Mouse (Mus musculus) forebrain, embryonic 12.5 days (tissue): ENCODE measurements around the gene Pcdh10. TPM values are rescaled to one million over a fixed set of nuclear protein-coding genes. Genes with fewer than 3 reads are reported as not detected.

Experiments used
- ATAC-seq: fragments of 200-750 bp; cut with Nextera tagmentation; 2 replicates; pipeline ENCODE4 v1.8.0; 2017; ENCODE audit warnings: moderate TSS enrichment; ENCODE audit not compliant: low FRiP score
- H3K27ac ChIP-seq: fragments of 300-500 bp; sonication (generic); 2 replicates; pipeline ENCODE4 v1.5.1; 2016; ENCODE audit warnings: mild to moderate bottlenecking
- H3K27me3 ChIP-seq: fragments of 300-500 bp; sonication (generic); 2 replicates; pipeline ENCODE4 v1.6.1; 2016; ENCODE audit warnings: mild to moderate bottlenecking
- H3K36me3 ChIP-seq: fragments of 300-500 bp; sonication (generic); replicated peaks from 2 replicates; pipeline ENCODE4 v1.6.1; 2016; ENCODE audit warnings: mild to moderate bottlenecking
- H3K4me1 ChIP-seq: fragments of 300-500 bp; sonication (generic); 2 replicates; pipeline ENCODE4 v1.6.1; 2016
- H3K4me2 ChIP-seq: fragments of 300-500 bp; sonication (generic); 2 replicates; pipeline ENCODE4 v1.6.1; 2016; ENCODE audit warnings: mild to moderate bottlenecking, moderate library complexity
- H3K4me3 ChIP-seq: fragments of 300-500 bp; sonication (generic); replicated peaks from 2 replicates; pipeline ENCODE4 v1.5.1; 2016; ENCODE audit warnings: mild to moderate bottlenecking
- H3K9ac ChIP-seq: fragments of 300-500 bp; sonication (generic); 2 replicates; pipeline ENCODE4 v1.6.1; 2016; ENCODE audit warnings: mild to moderate bottlenecking
- H3K9me3 ChIP-seq: fragments of 300-500 bp; sonication (generic); 2 replicates; pipeline ENCODE4 v1.6.1; 2016
- WGBS: fragments of 180-500 bp; shearing (Covaris S2); methylation state at CpG from one replicate; pipeline ENCODE4 v1.1.7; 2016; 5-methylcytosine and 5-hydroxymethylcytosine counted together
- polyA plus RNA-seq: library from polyadenylated mRNA; unstranded; fragments of >200 nt; fragmentation: Nextera tagmentation; extraction: Ambion mirVana; gene quantifications from 2 replicates; pipeline ENCODE4 v1.2.1, GENCODE M21; 2016

The Pcdh10 gene
- polyA plus RNA-seq, 1 experiment from 2014 or later = 7.7 TPM

DNA sequence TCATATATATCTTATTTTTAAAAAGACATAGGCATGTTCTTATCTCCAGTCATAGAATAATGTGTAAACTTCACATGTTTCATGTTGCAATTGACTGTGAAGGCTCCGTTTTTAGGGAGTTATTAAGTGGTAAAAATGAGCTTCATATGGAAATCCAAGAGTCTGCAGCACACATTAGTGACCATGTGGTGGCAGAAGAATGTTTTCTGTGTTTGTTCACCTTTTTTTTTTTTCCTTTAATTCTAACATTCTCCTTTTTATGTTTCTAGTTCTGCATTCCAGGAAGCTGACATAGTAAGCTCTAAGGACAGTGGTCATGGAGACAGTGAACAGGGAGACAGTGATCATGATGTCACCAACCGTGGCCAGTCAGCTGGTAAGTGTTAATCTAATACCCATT is 5.6 kb downstream of the Pcdh10 start:
- Histone ChIP-seq H3K27ac (no peak overlapping the region), H3K4me2 (peak overlapping the region; percentile 21), H3K4me1 (peaks cover 23% of the 10 kb centered on the region), H3K9me3 (no peaks in the 10 kb centered on the region), H3K27me3 (no peaks in the 10 kb centered on the region), H3K36me3 (no peaks in the 10 kb centered on the region), H3K9ac (no peak overlapping the region), H3K4me3 (no peak overlapping the region)
- no peak for ATAC-seq
- 40% methylated on average over 2 of the region's 2 CpGs for WGBS

GRCm38 (mm10) chr3:45385028-45385427 is 6.8 kb downstream of the Pcdh10 start:
- H3K36me3 ChIP-seq = no peaks in the 10 kb centered on the region
- 0 out of 2 replicates have a peak overlapping the region, but pooled peaks have one; percentile 1 for H3K4me3 ChIP-seq
- H3K4me1 ChIP-seq = peaks cover 20% of the 10 kb centered on the region; the same call in 1 of the 2 replicates
- H3K27me3 ChIP-seq = no peaks in the 10 kb centered on the region
- H3K27ac ChIP-seq = peak overlapping the region; percentile 67
- H3K4me2 ChIP-seq = peak overlapping the region; percentile 34; the same call in 1 of the 2 replicates
- WGBS = 7% methylated on average over 3 of the region's 3 CpGs
- ATAC-seq = peak; percentile 88
- no peaks in the 10 kb centered on the region for H3K9me3 ChIP-seq
- no peak overlapping the region for H3K9ac ChIP-seq

DNA sequence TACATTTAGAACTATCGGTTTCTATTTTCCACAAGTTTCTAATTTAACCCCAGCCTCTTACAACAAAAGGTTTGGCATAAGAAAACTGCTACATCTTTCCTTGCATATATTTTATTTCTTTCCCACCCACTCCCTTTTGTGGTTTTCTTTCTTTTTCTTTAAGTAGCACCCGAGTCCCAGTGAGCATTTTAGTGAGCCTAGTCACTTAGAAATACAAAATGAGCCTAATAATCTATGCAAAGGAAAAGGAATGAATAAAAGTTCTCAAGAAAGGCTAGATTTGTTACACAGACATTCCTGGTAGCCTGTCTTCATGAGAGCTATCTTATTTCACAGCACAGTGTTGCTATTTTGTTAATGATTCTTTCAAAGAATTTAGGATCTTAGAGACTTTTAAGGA is 7.3 kb downstream of the Pcdh10 start:
- Histone ChIP-seq H3K4me3 (0 out of 2 replicates have a peak overlapping the region, but pooled peaks have one; percentile 5), H3K27ac (peak overlapping the region; percentile 46; the same call in 1 of the 2 replicates), H3K4me2 (peak overlapping the region; percentile 34; the same call in 1 of the 2 replicates), H3K36me3 (no peaks in the 10 kb centered on the region), H3K9ac (no peak overlapping the region), H3K9me3 (no peaks in the 10 kb centered on the region), H3K27me3 (no peaks in the 10 kb centered on the region), H3K4me1 (peaks cover 18% of the 10 kb centered on the region; the same call in 1 of the 2 replicates)
- WGBS = 26% methylated on average over 2 of the region's 2 CpGs
- ATAC-seq = peak; percentile 7; the same call in 1 of the 2 replicates

GRCm38 (mm10) chr3:45386512-45386911 is 8.3 kb downstream of the Pcdh10 start:
- H3K9ac ChIP-seq = no peak overlapping the region
- H3K4me1 ChIP-seq = peaks cover 17% of the 10 kb centered on the region; the same call in 1 of the 2 replicates
- 47% methylated on average over 2 of the region's 2 CpGs for WGBS
- ATAC-seq = no peak
- H3K27me3 ChIP-seq = no peaks in the 10 kb centered on the region
- no peak overlapping the region for H3K27ac ChIP-seq
- 0 out of 2 replicates have a peak, but pooled peaks cover 4% of the 10 kb centered on the region for H3K36me3 ChIP-seq
- no peaks in the 10 kb centered on the region for H3K9me3 ChIP-seq
- no peak overlapping the region for H3K4me3 ChIP-seq
- H3K4me2 ChIP-seq = no peak overlapping the region; the same call in 1 of the 2 replicates

GRCm38 (mm10) chr3:45397101-45397500 is 18.9 kb downstream of the Pcdh10 start:
- 62% methylated on average over 4 of the region's 4 CpGs for WGBS
- Histone ChIP-seq H3K36me3 (peaks cover 10% of the 10 kb centered on the region; the same call in 1 of the 2 replicates), H3K27ac (no peak overlapping the region), H3K4me2 (no peak overlapping the region), H3K4me3 (no peak overlapping the region), H3K27me3 (no peaks in the 10 kb centered on the region), H3K9ac (no peak overlapping the region), H3K9me3 (no peaks in the 10 kb centered on the region), H3K4me1 (no peaks in the 10 kb centered on the region)
- ATAC-seq = no peak

DNA sequence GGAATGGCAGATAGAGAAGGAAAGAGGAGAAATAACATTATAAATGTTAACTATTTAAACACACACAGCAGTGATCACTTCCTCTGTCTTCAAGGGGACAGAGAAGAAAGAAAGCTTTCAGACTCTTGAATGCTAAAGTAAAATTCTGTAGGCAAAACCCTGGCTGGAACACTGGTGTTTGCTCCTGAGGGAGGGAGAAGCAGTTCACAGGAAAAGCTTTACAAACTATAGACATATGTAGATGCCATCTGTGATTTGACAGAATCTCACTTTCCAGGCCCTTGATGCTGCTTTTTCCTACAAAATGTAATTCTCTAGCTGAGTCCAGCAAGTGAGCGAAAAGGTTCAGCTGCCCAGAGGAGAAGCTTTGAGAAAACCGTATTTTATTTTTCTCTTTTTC is 25.0 kb downstream of the Pcdh10 start:
- H3K4me3 ChIP-seq = no peak overlapping the region
- no peaks in the 10 kb centered on the region for H3K36me3 ChIP-seq
- H3K9me3 ChIP-seq = no peaks in the 10 kb centered on the region
- ATAC-seq = no peak
- no peak overlapping the region for H3K4me2 ChIP-seq
- 84% methylated on average over 2 of the region's 2 CpGs for WGBS
- H3K27me3 ChIP-seq = no peaks in the 10 kb centered on the region
- H3K27ac ChIP-seq = no peak overlapping the region
- no peaks in the 10 kb centered on the region for H3K4me1 ChIP-seq
- H3K9ac ChIP-seq = no peak overlapping the region

DNA sequence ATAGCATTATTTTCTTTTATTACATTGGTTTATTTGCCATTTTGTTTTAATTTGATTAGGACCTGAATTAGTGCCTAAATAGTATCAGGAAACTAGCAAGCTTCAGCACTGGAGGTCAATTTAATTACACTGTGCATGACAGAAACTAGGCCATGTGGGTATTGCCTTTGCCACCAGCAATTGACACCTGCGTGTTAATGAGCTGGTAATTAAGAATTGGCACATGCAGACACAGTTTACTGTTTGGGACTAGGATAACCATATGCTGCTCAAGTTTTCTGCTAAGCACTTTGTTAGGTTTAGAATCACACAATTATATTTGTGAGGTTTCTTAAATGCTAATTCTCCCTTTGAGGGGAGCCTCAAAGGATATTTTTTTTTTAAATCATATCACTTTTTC is 53.5 kb downstream of the Pcdh10 start:
- peak; percentile 77; the same call in 1 of the 2 replicates for ATAC-seq
- Histone ChIP-seq H3K27me3 (no peaks in the 10 kb centered on the region), H3K4me3 (no peak overlapping the region), H3K9ac (no peak overlapping the region), H3K27ac (no peak overlapping the region), H3K4me1 (0 out of 2 replicates have a peak, but pooled peaks cover 4% of the 10 kb centered on the region), H3K4me2 (no peak overlapping the region), H3K36me3 (no peaks in the 10 kb centered on the region), H3K9me3 (no peaks in the 10 kb centered on the region)
- WGBS = 54% methylated on average over 1 of the region's 1 CpGs

- Histone ChIP-seq H3K4me1 (0 out of 2 replicates have a peak, but pooled peaks cover 4% of the 10 kb centered on the region), H3K27me3 (no peaks in the 10 kb centered on the region), H3K4me3 (no peak overlapping the region), H3K9ac (no peak overlapping the region), H3K4me2 (no peak overlapping the region), H3K27ac (no peak overlapping the region), H3K9me3 (no peaks in the 10 kb centered on the region), H3K36me3 (no peaks in the 10 kb centered on the region)
- 53% methylated on average over 11 of the region's 11 CpGs for WGBS
- ATAC-seq = peak; percentile 14; the same call in 1 of the 2 replicates
These were observed 54.1 kb downstream of the Pcdh10 start for GRCm38 (mm10) chr3:45432172-45432765.
